Mouse (Mus musculus): ENCODE measurements around the gene Trnau1ap.
A peak's percentile ranks its signal among the peaks of the same experiment; 100 is the strongest.

Gene Trnau1ap

GRCm38 (mm10) chr4:132301965-132302938 lies 27.1 kb downstream of the Trnau1ap start:
- no peaks in the 10 kb centered on the region for H3K36me3 ChIP-seq (ENCODE audit: insufficient read depth, low read length)
- TF ChIP-seq NANOG (IDR thresholded peaks at IDR 0.05; ENCODE audit: borderline replicate concordance, low read length) (no peak), CTCF (conservative IDR thresholded peaks at IDR 0.05; ENCODE audit: low read length) (no peak), POU5F1 (IDR thresholded peaks at IDR 0.05; ENCODE audit: borderline replicate concordance, low read length) (no peak)

DNA sequence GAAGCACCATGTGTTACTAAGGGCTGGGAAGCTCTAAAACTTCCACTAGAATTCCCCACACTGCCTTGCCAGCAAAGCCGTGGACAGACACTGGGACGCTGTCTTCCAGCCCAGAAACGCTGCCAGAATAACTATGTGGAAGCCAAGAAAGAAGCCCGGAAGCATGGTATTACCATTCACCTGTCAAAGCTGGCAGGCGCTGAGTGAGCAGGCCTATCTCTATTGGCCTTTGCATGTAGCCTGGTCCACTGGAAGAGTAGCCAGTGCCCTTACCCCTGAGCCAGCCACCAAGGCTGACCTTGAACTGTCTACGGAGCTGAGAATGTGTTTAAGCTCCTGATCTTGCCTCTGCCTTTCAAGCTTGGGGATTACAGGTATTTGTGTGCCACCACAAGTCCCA lies 27.9 kb downstream of the Trnau1ap start:
- no peaks in the 10 kb centered on the region for H3K36me3 ChIP-seq (ENCODE audit: insufficient read depth, low read length)
- no peak overlapping the region for H3K4me3 ChIP-seq (replicated peaks; ENCODE audit: low read length)
- no peaks in the 10 kb centered on the region for H3K27me3 ChIP-seq (ENCODE audit: insufficient read depth, low read length)
- no peaks in the 10 kb centered on the region for H3K9me3 ChIP-seq (ENCODE audit: low read length)
- TF ChIP-seq POU5F1 (IDR thresholded peaks at IDR 0.05; ENCODE audit: borderline replicate concordance, low read length) (no peak), CTCF (conservative IDR thresholded peaks at IDR 0.05; ENCODE audit: low read length) (no peak), NANOG (IDR thresholded peaks at IDR 0.05; ENCODE audit: borderline replicate concordance, low read length) (no peak)
- peaks cover 54% of the 10 kb centered on the region for H3K4me1 ChIP-seq (replicated peaks; ENCODE audit: low read depth, low read length)

More at GRCm38 (mm10) chr4:132301965-132302938, 27.1 kb downstream of the Trnau1ap start:
- Histone ChIP-seq H3K4me1 (replicated peaks; ENCODE audit: low read depth, low read length) (peaks cover 58% of the 10 kb centered on the region), H3K27me3 (ENCODE audit: insufficient read depth, low read length) (no peaks in the 10 kb centered on the region), H3K4me3 (replicated peaks; ENCODE audit: low read length) (peak overlapping the region; percentile 80), H3K9me3 (ENCODE audit: low read length) (no peaks in the 10 kb centered on the region)

DNA sequence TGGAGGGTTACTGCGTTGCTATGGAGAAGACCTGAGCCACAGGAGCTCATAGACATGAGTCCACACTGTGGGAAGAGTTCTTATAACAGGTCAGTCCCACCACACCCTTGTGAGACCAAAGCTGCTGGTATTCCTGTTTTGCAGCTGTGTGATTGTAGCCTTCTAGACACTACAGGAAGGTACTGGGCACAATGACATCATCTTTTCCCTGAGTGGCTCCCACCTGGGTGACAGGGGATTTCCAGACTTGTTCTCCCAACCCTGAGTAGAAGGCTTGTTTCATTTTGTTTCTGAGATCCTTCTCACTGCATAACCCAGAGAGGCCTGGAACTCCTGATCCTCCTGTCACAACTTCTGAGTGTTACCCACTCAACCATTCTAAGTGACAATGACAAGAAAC lies 29.5 kb downstream of the Trnau1ap start:
- peaks cover 4% of the 10 kb centered on the region; the same call in 1 of the 2 replicates for H3K36me3 ChIP-seq (ENCODE audit: insufficient read depth, low read length)

DNA sequence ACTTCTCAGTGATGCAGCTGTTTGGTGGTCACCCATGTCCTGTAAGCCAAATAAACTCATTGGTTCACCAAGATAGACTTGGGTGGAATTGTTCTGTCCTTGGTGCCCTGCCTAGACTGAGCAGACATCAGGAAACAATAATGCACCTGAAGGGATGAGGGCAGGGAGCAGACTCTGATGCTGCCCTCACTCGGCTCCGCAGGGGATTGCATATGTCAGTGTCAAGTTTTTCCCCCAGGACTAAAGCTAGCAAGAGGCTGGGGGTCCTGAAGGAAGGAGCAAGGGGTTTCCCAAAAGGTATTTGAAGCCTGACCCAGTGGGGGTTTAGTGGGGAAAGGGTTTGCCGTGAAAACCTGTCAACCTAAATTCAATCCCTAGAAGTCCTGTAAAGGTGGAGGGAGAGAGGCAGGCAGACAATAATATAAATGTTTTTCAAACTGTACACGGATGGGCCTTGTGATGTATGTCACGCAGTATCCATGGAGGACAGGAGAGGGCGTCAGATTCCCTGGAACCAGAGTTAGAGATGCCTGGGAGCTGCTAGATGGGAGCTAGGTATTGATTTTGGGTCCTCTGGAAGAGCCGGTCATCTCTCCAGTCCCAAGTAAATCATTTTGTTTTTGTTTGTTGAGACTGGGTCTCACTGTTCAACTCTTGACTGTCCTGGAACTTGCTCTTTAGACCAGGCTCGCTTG lies 33.5 kb downstream of the Trnau1ap start:
- no peak for TF ChIP-seq NANOG (IDR thresholded peaks at IDR 0.05; ENCODE audit: borderline replicate concordance, low read length)
- no peak for TF ChIP-seq POU5F1 (IDR thresholded peaks at IDR 0.05; ENCODE audit: borderline replicate concordance, low read length)
- TF ChIP-seq CTCF (conservative IDR thresholded peaks at IDR 0.05; ENCODE audit: low read length): peak; percentile 33
- H3K36me3 ChIP-seq (ENCODE audit: insufficient read depth, low read length): peaks cover 31% of the 10 kb centered on the region

More for the DNA sequence above, 29.5 kb downstream of the Trnau1ap start:
- H3K27me3 ChIP-seq (ENCODE audit: insufficient read depth, low read length): no peaks in the 10 kb centered on the region
- peaks cover 51% of the 10 kb centered on the region for H3K4me1 ChIP-seq (replicated peaks; ENCODE audit: low read depth, low read length)
- no peak for TF ChIP-seq NANOG (IDR thresholded peaks at IDR 0.05; ENCODE audit: borderline replicate concordance, low read length)
- H3K4me3 ChIP-seq (replicated peaks; ENCODE audit: low read length): no peak overlapping the region
- H3K9me3 ChIP-seq (ENCODE audit: low read length): no peaks in the 10 kb centered on the region

DNA sequence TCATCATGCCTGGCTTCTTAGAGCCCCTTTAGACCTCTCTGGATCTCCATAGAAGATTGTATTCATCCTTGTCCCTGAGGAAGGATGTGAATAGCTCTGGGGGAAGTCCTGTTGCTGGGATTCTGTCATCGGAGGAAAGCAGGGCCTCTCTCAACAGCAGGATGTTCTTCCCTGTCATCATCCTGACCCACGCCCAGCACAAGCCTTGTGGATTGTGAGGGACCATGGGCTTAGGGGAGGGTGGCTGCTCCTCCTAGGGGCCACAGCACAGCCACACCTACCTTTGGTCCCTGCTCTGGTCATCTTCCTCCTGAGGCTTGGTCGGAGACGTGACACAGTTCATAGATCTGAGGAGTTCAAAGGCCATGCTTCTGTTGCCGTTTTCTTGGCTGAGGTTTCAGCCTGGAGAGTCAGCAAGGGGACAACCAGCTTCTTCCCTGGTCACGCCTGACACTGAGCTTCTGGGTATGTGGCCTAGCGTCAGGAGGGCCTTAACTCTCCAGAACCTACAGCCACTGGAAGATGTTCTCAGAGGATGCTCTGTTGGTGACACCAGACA lies 35.6 kb downstream of the Trnau1ap start:
- H3K36me3 ChIP-seq (ENCODE audit: insufficient read depth, low read length): peaks cover 31% of the 10 kb centered on the region
- no peaks in the 10 kb centered on the region for H3K27me3 ChIP-seq (ENCODE audit: insufficient read depth, low read length)
- peaks cover 56% of the 10 kb centered on the region for H3K4me1 ChIP-seq (replicated peaks; ENCODE audit: low read depth, low read length)
- no peaks in the 10 kb centered on the region for H3K9me3 ChIP-seq (ENCODE audit: low read length)
- TF ChIP-seq POU5F1 (IDR thresholded peaks at IDR 0.05; ENCODE audit: borderline replicate concordance, low read length): no peak
- TF ChIP-seq NANOG (IDR thresholded peaks at IDR 0.05; ENCODE audit: borderline replicate concordance, low read length): no peak
- no peak for TF ChIP-seq CTCF (conservative IDR thresholded peaks at IDR 0.05; ENCODE audit: low read length)
- no peak overlapping the region for H3K4me3 ChIP-seq (replicated peaks; ENCODE audit: low read length)

More for the DNA sequence above, 33.5 kb downstream of the Trnau1ap start:
- no peaks in the 10 kb centered on the region for H3K27me3 ChIP-seq (ENCODE audit: insufficient read depth, low read length)
- H3K4me3 ChIP-seq (replicated peaks; ENCODE audit: low read length): no peak overlapping the region
- H3K9me3 ChIP-seq (ENCODE audit: low read length): no peaks in the 10 kb centered on the region
- H3K4me1 ChIP-seq (replicated peaks; ENCODE audit: low read depth, low read length): peaks cover 53% of the 10 kb centered on the region

GRCm38 (mm10) chr4:132292988-132293387 lies 36.4 kb downstream of the Trnau1ap start:
- peaks cover 31% of the 10 kb centered on the region for H3K36me3 ChIP-seq (ENCODE audit: insufficient read depth, low read length)
- no peaks in the 10 kb centered on the region for H3K27me3 ChIP-seq (ENCODE audit: insufficient read depth, low read length)
- H3K4me3 ChIP-seq (replicated peaks; ENCODE audit: low read length): no peak overlapping the region
- H3K4me1 ChIP-seq (replicated peaks; ENCODE audit: low read depth, low read length): peaks cover 54% of the 10 kb centered on the region
- TF ChIP-seq CTCF (conservative IDR thresholded peaks at IDR 0.05; ENCODE audit: low read length) (peak; percentile 33), POU5F1 (IDR thresholded peaks at IDR 0.05; ENCODE audit: borderline replicate concordance, low read length) (no peak)
- H3K9me3 ChIP-seq (ENCODE audit: low read length): no peaks in the 10 kb centered on the region

GRCm38 (mm10) chr4:132291624-132292335 lies 37.6 kb downstream of the Trnau1ap start:
- Histone ChIP-seq H3K9me3 (ENCODE audit: low read length) (no peaks in the 10 kb centered on the region), H3K4me3 (replicated peaks; ENCODE audit: low read length) (peak overlapping the region; percentile 27; the same call in 1 of the 2 replicates), H3K27me3 (ENCODE audit: insufficient read depth, low read length) (no peaks in the 10 kb centered on the region), H3K4me1 (replicated peaks; ENCODE audit: low read depth, low read length) (peaks cover 54% of the 10 kb centered on the region), H3K36me3 (ENCODE audit: insufficient read depth, low read length) (peaks cover 31% of the 10 kb centered on the region)
- TF ChIP-seq CTCF (conservative IDR thresholded peaks at IDR 0.05; ENCODE audit: low read length): 0 out of 2 replicates have a peak, but pooled peaks have one; percentile 15
- no peak for TF ChIP-seq POU5F1 (IDR thresholded peaks at IDR 0.05; ENCODE audit: borderline replicate concordance, low read length)
- TF ChIP-seq NANOG (IDR thresholded peaks at IDR 0.05; ENCODE audit: borderline replicate concordance, low read length): no peak

Measured in E14TG2a.4 (cell line).